Mouse (Mus musculus): ENCODE measurements around the gene Gm20431.

Gene Gm20431

GRCm38 (mm10) chr2:167600481-167600995 lies 60.8 kb downstream of the Gm20431 start:
- Histone ChIP-seq H3K4me3 (replicated peaks; ENCODE audit: low read length) (no peak overlapping the region), H3K36me3 (ENCODE audit: insufficient read depth, low read length) (no peaks in the 10 kb centered on the region), H3K9me3 (ENCODE audit: low read length) (no peaks in the 10 kb centered on the region), H3K27me3 (ENCODE audit: insufficient read depth, low read length) (peaks cover 93% of the 10 kb centered on the region), H3K4me1 (replicated peaks; ENCODE audit: low read depth, low read length) (peaks cover 30% of the 10 kb centered on the region)
- TF ChIP-seq NANOG (IDR thresholded peaks at IDR 0.05; ENCODE audit: borderline replicate concordance, low read length), result no peak
- no peak for TF ChIP-seq CTCF (conservative IDR thresholded peaks at IDR 0.05; ENCODE audit: low read length)
- TF ChIP-seq POU5F1 (IDR thresholded peaks at IDR 0.05; ENCODE audit: borderline replicate concordance, low read length), result no peak

GRCm38 (mm10) chr2:167599917-167600316 lies 61.4 kb downstream of the Gm20431 start:
- H3K9me3 ChIP-seq (ENCODE audit: low read length), result no peaks in the 10 kb centered on the region
- H3K4me3 ChIP-seq (replicated peaks; ENCODE audit: low read length), result no peak overlapping the region
- no peak for TF ChIP-seq CTCF (conservative IDR thresholded peaks at IDR 0.05; ENCODE audit: low read length)
- no peak for TF ChIP-seq NANOG (IDR thresholded peaks at IDR 0.05; ENCODE audit: borderline replicate concordance, low read length)
- no peak for TF ChIP-seq POU5F1 (IDR thresholded peaks at IDR 0.05; ENCODE audit: borderline replicate concordance, low read length)
- H3K4me1 ChIP-seq (replicated peaks; ENCODE audit: low read depth, low read length), result peaks cover 29% of the 10 kb centered on the region
- peaks cover 95% of the 10 kb centered on the region for H3K27me3 ChIP-seq (ENCODE audit: insufficient read depth, low read length)
- no peaks in the 10 kb centered on the region for H3K36me3 ChIP-seq (ENCODE audit: insufficient read depth, low read length)

- no peaks in the 10 kb centered on the region for H3K9me3 ChIP-seq (ENCODE audit: low read length)
- no peak for TF ChIP-seq POU5F1 (IDR thresholded peaks at IDR 0.05; ENCODE audit: borderline replicate concordance, low read length)
- no peak for TF ChIP-seq NANOG (IDR thresholded peaks at IDR 0.05; ENCODE audit: borderline replicate concordance, low read length)
- no peak for TF ChIP-seq CTCF (conservative IDR thresholded peaks at IDR 0.05; ENCODE audit: low read length)
- H3K36me3 ChIP-seq (ENCODE audit: insufficient read depth, low read length), result no peaks in the 10 kb centered on the region
- H3K27me3 ChIP-seq (ENCODE audit: insufficient read depth, low read length), result peaks cover 94% of the 10 kb centered on the region
- H3K4me3 ChIP-seq (replicated peaks; ENCODE audit: low read length), result no peak overlapping the region
- H3K4me1 ChIP-seq (replicated peaks; ENCODE audit: low read depth, low read length), result peaks cover 31% of the 10 kb centered on the region
Measured at GRCm38 (mm10) chr2:167599195-167599594, 62.1 kb downstream of the Gm20431 start.

- TF ChIP-seq POU5F1 (IDR thresholded peaks at IDR 0.05; ENCODE audit: borderline replicate concordance, low read length), result no peak
- no peak for TF ChIP-seq CTCF (conservative IDR thresholded peaks at IDR 0.05; ENCODE audit: low read length)
- no peak for TF ChIP-seq NANOG (IDR thresholded peaks at IDR 0.05; ENCODE audit: borderline replicate concordance, low read length)
- no peaks in the 10 kb centered on the region for H3K36me3 ChIP-seq (ENCODE audit: insufficient read depth, low read length)
- H3K27me3 ChIP-seq (ENCODE audit: insufficient read depth, low read length), result peaks cover 90% of the 10 kb centered on the region
- peaks cover 32% of the 10 kb centered on the region for H3K4me1 ChIP-seq (replicated peaks; ENCODE audit: low read depth, low read length)
- no peaks in the 10 kb centered on the region for H3K9me3 ChIP-seq (ENCODE audit: low read length)
- H3K4me3 ChIP-seq (replicated peaks; ENCODE audit: low read length), result peak overlapping the region; percentile 72
Measured at GRCm38 (mm10) chr2:167597492-167598186, 63.7 kb downstream of the Gm20431 start.

GRCm38 (mm10) chr2:167596726-167597491 lies 64.4 kb downstream of the Gm20431 start:
- Histone ChIP-seq H3K9me3 (ENCODE audit: low read length) (no peaks in the 10 kb centered on the region), H3K4me1 (replicated peaks; ENCODE audit: low read depth, low read length) (peaks cover 32% of the 10 kb centered on the region), H3K27me3 (ENCODE audit: insufficient read depth, low read length) (peaks cover 83% of the 10 kb centered on the region), H3K36me3 (ENCODE audit: insufficient read depth, low read length) (no peaks in the 10 kb centered on the region), H3K4me3 (replicated peaks; ENCODE audit: low read length) (peak overlapping the region; percentile 72)
- no peak for TF ChIP-seq CTCF (conservative IDR thresholded peaks at IDR 0.05; ENCODE audit: low read length)

GRCm38 (mm10) chr2:167596262-167596661 lies 65.0 kb downstream of the Gm20431 start:
- no peaks in the 10 kb centered on the region for H3K9me3 ChIP-seq (ENCODE audit: low read length)
- H3K4me1 ChIP-seq (replicated peaks; ENCODE audit: low read depth, low read length), result peaks cover 35% of the 10 kb centered on the region
- TF ChIP-seq POU5F1 (IDR thresholded peaks at IDR 0.05; ENCODE audit: borderline replicate concordance, low read length) (no peak), CTCF (conservative IDR thresholded peaks at IDR 0.05; ENCODE audit: low read length) (no peak), NANOG (IDR thresholded peaks at IDR 0.05; ENCODE audit: borderline replicate concordance, low read length) (no peak)
- peak overlapping the region; percentile 62; the same call in 1 of the 2 replicates for H3K4me3 ChIP-seq (replicated peaks; ENCODE audit: low read length)
- no peaks in the 10 kb centered on the region for H3K36me3 ChIP-seq (ENCODE audit: insufficient read depth, low read length)
- peaks cover 81% of the 10 kb centered on the region for H3K27me3 ChIP-seq (ENCODE audit: insufficient read depth, low read length)

- no peaks in the 10 kb centered on the region for H3K9me3 ChIP-seq (ENCODE audit: low read length)
- H3K4me1 ChIP-seq (replicated peaks; ENCODE audit: low read depth, low read length), result peaks cover 36% of the 10 kb centered on the region
- H3K36me3 ChIP-seq (ENCODE audit: insufficient read depth, low read length), result no peaks in the 10 kb centered on the region
- H3K27me3 ChIP-seq (ENCODE audit: insufficient read depth, low read length), result peaks cover 78% of the 10 kb centered on the region
- peak overlapping the region; percentile 62 for H3K4me3 ChIP-seq (replicated peaks; ENCODE audit: low read length)
- TF ChIP-seq CTCF (conservative IDR thresholded peaks at IDR 0.05; ENCODE audit: low read length), result no peak
- no peak for TF ChIP-seq NANOG (IDR thresholded peaks at IDR 0.05; ENCODE audit: borderline replicate concordance, low read length)
- no peak for TF ChIP-seq POU5F1 (IDR thresholded peaks at IDR 0.05; ENCODE audit: borderline replicate concordance, low read length)
Measured at GRCm38 (mm10) chr2:167595761-167596171, 65.5 kb downstream of the Gm20431 start.

GRCm38 (mm10) chr2:167594444-167594934 lies 66.8 kb downstream of the Gm20431 start:
- H3K27me3 ChIP-seq (ENCODE audit: insufficient read depth, low read length), result peaks cover 75% of the 10 kb centered on the region
- no peaks in the 10 kb centered on the region for H3K9me3 ChIP-seq (ENCODE audit: low read length)
- H3K36me3 ChIP-seq (ENCODE audit: insufficient read depth, low read length), result no peaks in the 10 kb centered on the region
- peaks cover 46% of the 10 kb centered on the region for H3K4me1 ChIP-seq (replicated peaks; ENCODE audit: low read depth, low read length)
- no peak for TF ChIP-seq NANOG (IDR thresholded peaks at IDR 0.05; ENCODE audit: borderline replicate concordance, low read length)
- no peak for TF ChIP-seq CTCF (conservative IDR thresholded peaks at IDR 0.05; ENCODE audit: low read length)
- TF ChIP-seq POU5F1 (IDR thresholded peaks at IDR 0.05; ENCODE audit: borderline replicate concordance, low read length), result no peak
- H3K4me3 ChIP-seq (replicated peaks; ENCODE audit: low read length), result no peak overlapping the region
